Mouse (Mus musculus): ENCODE data around the gene Trim2. TPM values are rescaled to one million over a fixed set of nuclear protein-coding genes. Genes with fewer than 3 reads are reported as not detected.
A peak's percentile ranks its signal among the peaks of the same experiment; 100 is the strongest.

Trim2 gene
- polyA plus RNA-seq, 1 experiment from 2014 or later, result 32.6 TPM

GRCm38 (mm10) chr3:84344725-84345645 is 38.3 kb upstream of the Trim2 start:
- peak overlapping the region; percentile 23; the same call in 1 of the 2 replicates for H3K9ac ChIP-seq (ENCODE audit: low read depth, low read length)
- peak overlapping the region; percentile 36 for H3K4me3 ChIP-seq (ENCODE audit: low read length)
- ATAC-seq (ENCODE audit: low FRiP score, low TSS enrichment), result peak; percentile 51
- no peaks in the 10 kb centered on the region for H3K36me3 ChIP-seq (ENCODE audit: control insufficient read depth, insufficient read depth, low read length)
- H3K4me2 ChIP-seq (replicated peaks; ENCODE audit: low read depth, low read length), result peak overlapping the region; percentile 82
- no peak overlapping the region for H3K27ac ChIP-seq (ENCODE audit: low read depth, low read length)
- H3K9me3 ChIP-seq (ENCODE audit: control insufficient read depth, low read length), result no peaks in the 10 kb centered on the region
- no peaks in the 10 kb centered on the region for H3K27me3 ChIP-seq (ENCODE audit: control insufficient read depth, insufficient read depth, low read length)
- WGBS, result 13% methylated on average over 28 of the region's 28 CpGs
- H3K4me1 ChIP-seq (ENCODE audit: control insufficient read depth, insufficient read depth, low read length), result peaks cover 34% of the 10 kb centered on the region

- no peaks in the 10 kb centered on the region for H3K9me3 ChIP-seq (ENCODE audit: control insufficient read depth, low read length)
- 93% methylated on average over 9 of the region's 9 CpGs for WGBS
- no peak overlapping the region for H3K4me2 ChIP-seq (replicated peaks; ENCODE audit: low read depth, low read length)
- peaks cover 28% of the 10 kb centered on the region for H3K4me1 ChIP-seq (ENCODE audit: control insufficient read depth, insufficient read depth, low read length)
- no peak overlapping the region for H3K4me3 ChIP-seq (ENCODE audit: low read length)
- no peak overlapping the region for H3K27ac ChIP-seq (ENCODE audit: low read depth, low read length)
- H3K9ac ChIP-seq (ENCODE audit: low read depth, low read length), result no peak overlapping the region
- H3K36me3 ChIP-seq (ENCODE audit: control insufficient read depth, insufficient read depth, low read length), result no peaks in the 10 kb centered on the region
- H3K27me3 ChIP-seq (ENCODE audit: control insufficient read depth, insufficient read depth, low read length), result no peaks in the 10 kb centered on the region
- no peak for ATAC-seq (ENCODE audit: low FRiP score, low TSS enrichment)
Observed at GRCm38 (mm10) chr3:84343101-84343500, 36.4 kb upstream of the Trim2 start.

- no peaks in the 10 kb centered on the region for H3K36me3 ChIP-seq (ENCODE audit: control insufficient read depth, insufficient read depth, low read length)
- no peaks in the 10 kb centered on the region for H3K27me3 ChIP-seq (ENCODE audit: control insufficient read depth, insufficient read depth, low read length)
- 37% methylated on average over 7 of the region's 7 CpGs for WGBS
- ATAC-seq (ENCODE audit: low FRiP score, low TSS enrichment), result peak; percentile 10; the same call in 1 of the 2 replicates
- H3K9ac ChIP-seq (ENCODE audit: low read depth, low read length), result no peak overlapping the region
- H3K4me1 ChIP-seq (ENCODE audit: control insufficient read depth, insufficient read depth, low read length), result peaks cover 17% of the 10 kb centered on the region
- no peak overlapping the region for H3K4me2 ChIP-seq (replicated peaks; ENCODE audit: low read depth, low read length)
- H3K27ac ChIP-seq (ENCODE audit: low read depth, low read length), result peak overlapping the region; percentile 66
- H3K4me3 ChIP-seq (ENCODE audit: low read length), result no peak overlapping the region
- H3K9me3 ChIP-seq (ENCODE audit: control insufficient read depth, low read length), result no peaks in the 10 kb centered on the region
Observed at GRCm38 (mm10) chr3:84341811-84342210, 35.1 kb upstream of the Trim2 start.

- Histone ChIP-seq H3K4me2 (replicated peaks; ENCODE audit: low read depth, low read length) (no peak overlapping the region), H3K36me3 (ENCODE audit: control insufficient read depth, insufficient read depth, low read length) (no peaks in the 10 kb centered on the region), H3K9ac (ENCODE audit: low read depth, low read length) (no peak overlapping the region), H3K9me3 (ENCODE audit: control insufficient read depth, low read length) (no peaks in the 10 kb centered on the region), H3K4me3 (ENCODE audit: low read length) (no peak overlapping the region), H3K27me3 (ENCODE audit: control insufficient read depth, insufficient read depth, low read length) (no peaks in the 10 kb centered on the region), H3K27ac (ENCODE audit: low read depth, low read length) (no peak overlapping the region), H3K4me1 (ENCODE audit: control insufficient read depth, insufficient read depth, low read length) (peaks cover 18% of the 10 kb centered on the region)
- ATAC-seq (ENCODE audit: low FRiP score, low TSS enrichment), result no peak
- WGBS, result 60% methylated on average over 9 of the region's 11 CpGs
Observed at GRCm38 (mm10) chr3:84337585-84337984, 30.9 kb upstream of the Trim2 start.

- H3K9me3 ChIP-seq (ENCODE audit: control insufficient read depth, low read length), result no peaks in the 10 kb centered on the region
- H3K27ac ChIP-seq (ENCODE audit: low read depth, low read length), result no peak overlapping the region
- no peak for ATAC-seq (ENCODE audit: low FRiP score, low TSS enrichment)
- H3K9ac ChIP-seq (ENCODE audit: low read depth, low read length), result no peak overlapping the region
- no peak overlapping the region for H3K4me3 ChIP-seq (ENCODE audit: low read length)
- peaks cover 18% of the 10 kb centered on the region for H3K4me1 ChIP-seq (ENCODE audit: control insufficient read depth, insufficient read depth, low read length)
- no peak overlapping the region for H3K4me2 ChIP-seq (replicated peaks; ENCODE audit: low read depth, low read length)
- 88% methylated on average over 12 of the region's 12 CpGs for WGBS
- no peaks in the 10 kb centered on the region for H3K27me3 ChIP-seq (ENCODE audit: control insufficient read depth, insufficient read depth, low read length)
- no peaks in the 10 kb centered on the region for H3K36me3 ChIP-seq (ENCODE audit: control insufficient read depth, insufficient read depth, low read length)
Observed at GRCm38 (mm10) chr3:84336342-84336741, 29.7 kb upstream of the Trim2 start.

GRCm38 (mm10) chr3:84335421-84336073 is 28.9 kb upstream of the Trim2 start:
- peaks cover 18% of the 10 kb centered on the region for H3K4me1 ChIP-seq (ENCODE audit: control insufficient read depth, insufficient read depth, low read length)
- H3K9ac ChIP-seq (ENCODE audit: low read depth, low read length), result no peak overlapping the region
- H3K27ac ChIP-seq (ENCODE audit: low read depth, low read length), result no peak overlapping the region
- ATAC-seq (ENCODE audit: low FRiP score, low TSS enrichment), result no peak
- H3K36me3 ChIP-seq (ENCODE audit: control insufficient read depth, insufficient read depth, low read length), result no peaks in the 10 kb centered on the region
- no peaks in the 10 kb centered on the region for H3K27me3 ChIP-seq (ENCODE audit: control insufficient read depth, insufficient read depth, low read length)
- 25% methylated on average over 8 of the region's 8 CpGs for WGBS
- no peak overlapping the region for H3K4me3 ChIP-seq (ENCODE audit: low read length)
- peak overlapping the region; percentile 38 for H3K4me2 ChIP-seq (replicated peaks; ENCODE audit: low read depth, low read length)
- H3K9me3 ChIP-seq (ENCODE audit: control insufficient read depth, low read length), result no peaks in the 10 kb centered on the region

GRCm38 (mm10) chr3:84334771-84335420 is 28.2 kb upstream of the Trim2 start:
- WGBS, result 4% methylated on average over 20 of the region's 20 CpGs
- Histone ChIP-seq H3K4me3 (ENCODE audit: low read length) (peak overlapping the region; percentile 12; the same call in 1 of the 2 replicates), H3K27ac (ENCODE audit: low read depth, low read length) (no peak overlapping the region), H3K9ac (ENCODE audit: low read depth, low read length) (peak overlapping the region; percentile 25; the same call in 1 of the 2 replicates), H3K4me2 (replicated peaks; ENCODE audit: low read depth, low read length) (peak overlapping the region; percentile 38), H3K27me3 (ENCODE audit: control insufficient read depth, insufficient read depth, low read length) (no peaks in the 10 kb centered on the region), H3K9me3 (ENCODE audit: control insufficient read depth, low read length) (no peaks in the 10 kb centered on the region), H3K36me3 (ENCODE audit: control insufficient read depth, insufficient read depth, low read length) (no peaks in the 10 kb centered on the region), H3K4me1 (ENCODE audit: control insufficient read depth, insufficient read depth, low read length) (peaks cover 18% of the 10 kb centered on the region)
- ATAC-seq (ENCODE audit: low FRiP score, low TSS enrichment), result peak; percentile 46; the same call in 1 of the 2 replicates

GRCm38 (mm10) chr3:84333400-84334349 is 27.0 kb upstream of the Trim2 start:
- no peak overlapping the region for H3K4me2 ChIP-seq (replicated peaks; ENCODE audit: low read depth, low read length)
- H3K9ac ChIP-seq (ENCODE audit: low read depth, low read length), result no peak overlapping the region
- peak; percentile 30; the same call in 1 of the 2 replicates for ATAC-seq (ENCODE audit: low FRiP score, low TSS enrichment)
- 44% methylated on average over 22 of the region's 22 CpGs for WGBS
- no peak overlapping the region for H3K4me3 ChIP-seq (ENCODE audit: low read length)
- no peaks in the 10 kb centered on the region for H3K27me3 ChIP-seq (ENCODE audit: control insufficient read depth, insufficient read depth, low read length)
- no peak overlapping the region for H3K27ac ChIP-seq (ENCODE audit: low read depth, low read length)
- H3K4me1 ChIP-seq (ENCODE audit: control insufficient read depth, insufficient read depth, low read length), result peaks cover 18% of the 10 kb centered on the region
- H3K36me3 ChIP-seq (ENCODE audit: control insufficient read depth, insufficient read depth, low read length), result no peaks in the 10 kb centered on the region
- no peaks in the 10 kb centered on the region for H3K9me3 ChIP-seq (ENCODE audit: control insufficient read depth, low read length)

All from kidney, embryonic 14.5 days (tissue).